Mouse (Mus musculus) yolk sac, embryonic 10.5 days (tissue): ENCODE measurements around the gene Ugt1a6a.
A peak's percentile ranks its signal among the peaks of the same experiment; 100 is the strongest.
"Not testable (repeated sequence)": the region's sequence is repeated elsewhere in the genome, so short reads cannot be mapped to it uniquely, and the experiment has no call there.

ENCODE experiments used
- DNase-seq: peaks from one replicate; pipeline ENCODE4 v3.0.0-alpha.2; 2017; ENCODE audit warnings: low spot score

Gene Ugt1a6a

GRCm38 (mm10) chr1:88212341-88213045 is 77.9 kb downstream of the Ugt1a6a start:
- DNase-seq = peak; percentile 38

- DNase-seq = no peak
These were observed 78.5 kb downstream of the Ugt1a6a start for GRCm38 (mm10) chr1:88213061-88213460.

GRCm38 (mm10) chr1:88213766-88214461 is 79.3 kb downstream of the Ugt1a6a start:
- DNase-seq = peak; percentile 38

- peak; percentile 18 for DNase-seq
These were observed 79.9 kb downstream of the Ugt1a6a start for GRCm38 (mm10) chr1:88214462-88214952.

- DNase-seq = peak; percentile 26
These were observed 81.1 kb downstream of the Ugt1a6a start for GRCm38 (mm10) chr1:88215466-88216380.

GRCm38 (mm10) chr1:88216551-88216950 is 81.9 kb downstream of the Ugt1a6a start:
- DNase-seq = peak; percentile 17

- peak; percentile 19 for DNase-seq
These were observed 82.5 kb downstream of the Ugt1a6a start for GRCm38 (mm10) chr1:88217144-88217543.

- DNase-seq = peak; percentile 21
These were observed 83.0 kb downstream of the Ugt1a6a start for GRCm38 (mm10) chr1:88217576-88217975.

- DNase-seq = peak; percentile 20
These were observed 83.4 kb downstream of the Ugt1a6a start for GRCm38 (mm10) chr1:88218051-88218450.

GRCm38 (mm10) chr1:88218591-88218990 is 84.0 kb downstream of the Ugt1a6a start:
- peak; percentile 22 for DNase-seq

- peak; percentile 10 for DNase-seq
These were observed 84.4 kb downstream of the Ugt1a6a start for GRCm38 (mm10) chr1:88219054-88219453.

- DNase-seq = peak; percentile 24
These were observed 85.7 kb downstream of the Ugt1a6a start for GRCm38 (mm10) chr1:88220336-88220735.

GRCm38 (mm10) chr1:88222216-88222615 is 87.6 kb downstream of the Ugt1a6a start:
- peak; percentile 15 for DNase-seq

GRCm38 (mm10) chr1:88223011-88223515 is 88.5 kb downstream of the Ugt1a6a start:
- not testable (repeated sequence) for DNase-seq

GRCm38 (mm10) chr1:88223591-88223990 is 89.0 kb downstream of the Ugt1a6a start:
- DNase-seq = no peak

GRCm38 (mm10) chr1:88224029-88224776 is 89.6 kb downstream of the Ugt1a6a start:
- DNase-seq = peak; percentile 31

GRCm38 (mm10) chr1:88225301-88225700 is 90.7 kb downstream of the Ugt1a6a start:
- DNase-seq = not testable (repeated sequence)

GRCm38 (mm10) chr1:88225741-88226140 is 91.1 kb downstream of the Ugt1a6a start:
- no peak for DNase-seq

GRCm38 (mm10) chr1:88226670-88227379 is 92.2 kb downstream of the Ugt1a6a start, which contains the start of gene Mroh2a:
Mroh2a (plus strand) TSS chr1:88226986.
- DNase-seq = no peak

GRCm38 (mm10) chr1:88227482-88227881 is 92.9 kb downstream of the Ugt1a6a start:
- no peak for DNase-seq
